Mouse (Mus musculus): ENCODE results near the gene Abcg3. TPM values are rescaled to one million over a fixed set of nuclear protein-coding genes. Genes with fewer than 3 reads are reported as not detected.

Gene Abcg3
- polyA plus RNA-seq (2012; rRNA removed) = 0.21 and 0.25 TPM in 2 replicates

GRCm38 (mm10) chr5:104982535-104982934, at the start of gene Abcg3:
Gene Abcg3 (minus strand): TSS chr5:104982718.

Other genes with a start within 250 kb of the Abcg3 start
- gene Zfp951, start 122.6 kb downstream of the Abcg3 start, polyA plus RNA-seq (2012; rRNA removed) = 0.32 and 0.63 TPM in 2 replicates
- 3.3 and 4.2 TPM in 2 replicates for gene Gbp9, start 156.8 kb upstream of the Abcg3 start, polyA plus RNA-seq (2012; rRNA removed)
- 4.5 and 6.0 TPM in 2 replicates for gene Gbp8, start 156.8 kb upstream of the Abcg3 start, polyA plus RNA-seq (2012; rRNA removed)
- 9.6 and 11.5 TPM in 2 replicates for gene Gbp4, start 156.9 kb upstream of the Abcg3 start, polyA plus RNA-seq (2012; rRNA removed)